Mouse (Mus musculus): ENCODE data around the gene Cdrt4.

- TF ChIP-seq POLR2A (IDR thresholded peaks at IDR 0.05; ENCODE audit: borderline replicate concordance, extremely low read depth, insufficient read depth, insufficient read length, poor library complexity, severe bottlenecking), result no peak
- TF ChIP-seq CTCF (IDR thresholded peaks at IDR 0.05; ENCODE audit: borderline replicate concordance, extremely low read depth, insufficient read depth, insufficient read length), result no peak
Measured at GRCm38 (mm10) chr11:63028131-63028530, 77.1 kb downstream of the Cdrt4 start.

All from brain, embryonic 14.5 days (tissue).